Mouse (Mus musculus): ENCODE measurements around the gene Gucd1. TPM values are rescaled to one million over a fixed set of nuclear protein-coding genes. Genes with fewer than 3 reads are reported as not detected.
A peak's percentile ranks its signal among the peaks of the same experiment; 100 is the strongest.

Gucd1 gene
- total RNA-seq, 1 experiment: 11.5 TPM

DNA sequence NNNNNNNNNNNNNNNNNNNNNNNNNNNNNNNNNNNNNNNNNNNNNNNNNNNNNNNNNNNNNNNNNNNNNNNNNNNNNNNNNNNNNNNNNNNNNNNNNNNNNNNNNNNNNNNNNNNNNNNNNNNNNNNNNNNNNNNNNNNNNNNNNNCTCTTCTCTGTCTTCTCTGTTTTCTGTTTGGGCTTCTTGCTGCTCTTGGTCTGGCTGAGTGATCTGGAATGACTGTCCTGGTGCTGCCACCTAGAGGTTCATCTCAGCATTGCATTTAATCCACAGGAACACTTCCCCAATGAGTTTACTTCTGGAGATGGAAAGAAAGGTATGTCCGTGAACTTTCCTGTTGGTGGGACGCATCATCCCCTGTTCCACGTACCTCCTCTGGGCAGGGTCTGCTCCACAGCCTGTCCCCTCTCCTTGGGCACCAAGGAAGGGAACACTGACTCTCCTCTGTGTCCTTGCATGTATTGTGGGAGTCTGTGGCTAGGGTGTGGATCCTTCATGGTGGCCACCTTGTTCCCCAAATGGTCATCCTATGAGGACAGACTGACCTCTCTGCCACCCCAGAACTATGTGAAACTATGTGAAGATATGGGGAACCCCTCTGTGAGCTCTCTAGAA is 81.1 kb downstream of the Gucd1 start:
- Histone ChIP-seq H3K9ac (ENCODE audit: insufficient read depth, low read depth, low read length, poor library complexity, severe bottlenecking) (no peak overlapping the region), H3K4me3 (ENCODE audit: insufficient read depth in 1 of 2, low read depth in 1 of 2, low read length in 2 of 2, poor library complexity in 1 of 2, severe bottlenecking in 1 of 2) (no peak overlapping the region), H3K4me1 (ENCODE audit: control insufficient read depth in 2 of 2, insufficient read depth in 2 of 2, low read length in 2 of 2, poor library complexity in 1 of 2) (no peaks in the 10 kb centered on the region), H3K9me3 (ENCODE audit: control insufficient read depth, insufficient read depth, low read depth, low read length) (no peaks in the 10 kb centered on the region), H3K36me3 (ENCODE audit: control insufficient read depth, insufficient read depth, low read length, poor library complexity, severe bottlenecking) (no peaks in the 10 kb centered on the region), H3K27ac (ENCODE audit: insufficient read depth, low read depth, low read length, poor library complexity, severe bottlenecking) (no peak overlapping the region)
- in situ Hi-C loops (cut with MboI; ENCODE audit: low sequenced_read_pairs in 2 of 2, unreplicated experiment in 2 of 2): loop anchor here in 1 of 2 experiments (5.0 kb wide), 1 partner anchor 249 kb away; no protein-coding TSS in a partner anchor
- peak; percentile 77 for DNase-seq (ENCODE audit: low read depth, low spot score)
- TF ChIP-seq ZNF384 (IDR thresholded peaks at IDR 0.05; ENCODE audit: low read depth, low read length): no peak
- TF ChIP-seq ZC3H11A (IDR thresholded peaks at IDR 0.05; ENCODE audit: borderline replicate concordance, low read depth, low read length): peak; percentile 60; the same call in 1 of the 2 replicates

DNA sequence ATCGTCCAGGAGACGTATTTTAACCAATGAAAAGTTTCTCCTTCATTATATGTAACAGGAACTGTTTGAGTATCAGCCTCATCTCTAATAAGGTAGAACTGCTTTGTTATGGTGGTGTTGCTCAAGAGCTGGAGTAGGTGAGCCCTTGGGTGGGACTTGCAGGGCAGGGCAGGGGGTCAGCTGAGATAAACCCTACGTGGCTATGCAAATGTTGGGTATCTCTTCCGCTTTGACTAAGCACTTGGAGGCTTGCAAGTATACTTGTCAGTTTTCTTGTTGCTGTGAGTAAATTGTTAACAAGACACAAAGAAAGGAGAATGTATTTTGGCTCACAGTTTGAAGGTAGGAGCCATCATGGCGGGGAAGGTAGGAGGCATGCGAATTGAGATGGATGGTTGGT is 87.1 kb downstream of the Gucd1 start:
- no peak for TF ChIP-seq MAFK (IDR thresholded peaks at IDR 0.05; ENCODE audit: insufficient read depth, low read depth, low read length)
- no peak for TF ChIP-seq CHD2 (IDR thresholded peaks at IDR 0.05; ENCODE audit: low read depth, low read length)
- TF ChIP-seq ZNF384 (IDR thresholded peaks at IDR 0.05; ENCODE audit: low read depth, low read length): no peak
- no peak for TF ChIP-seq HCFC1 (IDR thresholded peaks at IDR 0.05; ENCODE audit: borderline replicate concordance, insufficient read depth, low read length)
- TF ChIP-seq ZC3H11A (IDR thresholded peaks at IDR 0.05; ENCODE audit: borderline replicate concordance, low read depth, low read length): no peak
- in situ Hi-C loops (cut with MboI; ENCODE audit: low sequenced_read_pairs in 2 of 2, unreplicated experiment in 2 of 2): no loop called here
- Histone ChIP-seq H3K9ac (ENCODE audit: insufficient read depth, low read depth, low read length, poor library complexity, severe bottlenecking) (no peak overlapping the region), H3K27ac (ENCODE audit: insufficient read depth, low read depth, low read length, poor library complexity, severe bottlenecking) (no peak overlapping the region), H3K4me1 (ENCODE audit: control insufficient read depth in 2 of 2, insufficient read depth in 2 of 2, low read length in 2 of 2, poor library complexity in 1 of 2) (0 out of 4 replicates have a peak, but pooled peaks cover 0 to 3% of the 10 kb centered on the region in 2 experiments), H3K36me3 (ENCODE audit: control insufficient read depth, insufficient read depth, low read length, poor library complexity, severe bottlenecking) (no peaks in the 10 kb centered on the region), H3K9me3 (ENCODE audit: control insufficient read depth, insufficient read depth, low read depth, low read length) (no peaks in the 10 kb centered on the region), H3K4me3 (ENCODE audit: insufficient read depth in 1 of 2, low read depth in 1 of 2, low read length in 2 of 2, poor library complexity in 1 of 2, severe bottlenecking in 1 of 2) (no peak overlapping the region)
- DNase-seq (ENCODE audit: low read depth, low spot score): no peak

DNA sequence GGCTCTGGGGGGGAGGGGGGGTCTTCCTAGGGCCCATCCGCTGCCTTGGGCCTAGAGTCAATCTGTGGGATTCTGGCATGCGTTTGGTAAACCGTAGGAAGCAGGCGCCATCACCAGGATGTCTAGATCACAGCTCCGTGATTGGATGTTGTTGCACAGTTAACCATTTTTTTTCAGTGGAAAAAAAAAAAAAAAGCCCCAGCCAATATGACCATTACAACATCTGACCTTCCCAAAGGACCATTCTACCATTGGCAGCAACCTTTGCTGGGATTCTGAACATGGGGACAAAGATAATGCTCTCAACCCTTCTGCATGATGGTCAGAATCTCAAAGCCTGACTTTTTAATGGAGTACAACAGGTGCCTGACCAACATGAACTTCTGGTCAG is 87.6 kb downstream of the Gucd1 start:
- H3K4me3 ChIP-seq (ENCODE audit: insufficient read depth in 1 of 2, low read depth in 1 of 2, low read length in 2 of 2, poor library complexity in 1 of 2, severe bottlenecking in 1 of 2): no peak overlapping the region
- no peak for DNase-seq (ENCODE audit: low read depth, low spot score)
- in situ Hi-C loops (cut with MboI; ENCODE audit: low sequenced_read_pairs in 2 of 2, unreplicated experiment in 2 of 2): no loop called here
- no peak overlapping the region for H3K9ac ChIP-seq (ENCODE audit: insufficient read depth, low read depth, low read length, poor library complexity, severe bottlenecking)
- H3K36me3 ChIP-seq (ENCODE audit: control insufficient read depth, insufficient read depth, low read length, poor library complexity, severe bottlenecking): no peaks in the 10 kb centered on the region
- no peaks in the 10 kb centered on the region for H3K9me3 ChIP-seq (ENCODE audit: control insufficient read depth, insufficient read depth, low read depth, low read length)
- no peak overlapping the region for H3K27ac ChIP-seq (ENCODE audit: insufficient read depth, low read depth, low read length, poor library complexity, severe bottlenecking)
- 0 out of 4 replicates have a peak, but pooled peaks cover 0 to 3% of the 10 kb centered on the region in 2 experiments for H3K4me1 ChIP-seq (ENCODE audit: control insufficient read depth in 2 of 2, insufficient read depth in 2 of 2, low read length in 2 of 2, poor library complexity in 1 of 2)
- TF ChIP-seq CHD2 (IDR thresholded peaks at IDR 0.05; ENCODE audit: low read depth, low read length) (no peak), ZC3H11A (IDR thresholded peaks at IDR 0.05; ENCODE audit: borderline replicate concordance, low read depth, low read length) (no peak), ZNF384 (IDR thresholded peaks at IDR 0.05; ENCODE audit: low read depth, low read length) (no peak), MAFK (IDR thresholded peaks at IDR 0.05; ENCODE audit: insufficient read depth, low read depth, low read length) (no peak), HCFC1 (IDR thresholded peaks at IDR 0.05; ENCODE audit: borderline replicate concordance, insufficient read depth, low read length) (no peak)

DNA sequence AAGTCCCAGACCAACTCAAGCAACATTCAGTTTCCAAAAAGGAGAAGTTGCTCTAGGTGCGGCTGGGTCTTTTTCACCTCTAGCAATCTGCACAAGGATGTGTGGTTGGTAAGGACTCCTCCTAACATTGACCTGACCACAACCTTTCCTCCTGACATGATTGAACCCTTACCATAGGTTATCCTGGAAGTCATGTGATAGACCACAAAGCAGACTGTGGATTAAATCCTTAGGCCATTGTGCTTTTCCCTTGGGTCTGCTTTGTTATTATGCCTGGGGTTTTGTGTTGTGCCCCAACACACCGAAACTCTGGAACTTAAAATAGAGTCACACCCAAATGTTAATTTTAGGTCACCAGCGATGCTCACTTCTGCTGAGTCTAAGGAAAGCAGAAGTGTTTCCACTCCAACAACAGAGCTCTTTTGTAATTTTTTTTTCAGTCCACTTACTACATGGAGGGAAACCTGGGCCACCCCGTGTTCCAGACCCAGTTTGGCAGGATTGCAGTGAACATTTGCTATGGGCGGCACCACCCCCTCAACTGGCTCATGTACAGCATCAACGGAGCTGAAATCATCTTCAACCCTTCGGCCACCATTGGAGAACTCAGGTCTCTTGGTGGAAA is 88.1 kb downstream of the Gucd1 start:
- H3K4me3 ChIP-seq (ENCODE audit: insufficient read depth in 1 of 2, low read depth in 1 of 2, low read length in 2 of 2, poor library complexity in 1 of 2, severe bottlenecking in 1 of 2): no peak overlapping the region
- no peak for DNase-seq (ENCODE audit: low read depth, low spot score)
- in situ Hi-C loops (cut with MboI; ENCODE audit: low sequenced_read_pairs in 2 of 2, unreplicated experiment in 2 of 2): no loop called here
- no peaks in the 10 kb centered on the region for H3K9me3 ChIP-seq (ENCODE audit: control insufficient read depth, insufficient read depth, low read depth, low read length)
- no peaks in the 10 kb centered on the region for H3K36me3 ChIP-seq (ENCODE audit: control insufficient read depth, insufficient read depth, low read length, poor library complexity, severe bottlenecking)
- no peak overlapping the region for H3K9ac ChIP-seq (ENCODE audit: insufficient read depth, low read depth, low read length, poor library complexity, severe bottlenecking)
- H3K27ac ChIP-seq (ENCODE audit: insufficient read depth, low read depth, low read length, poor library complexity, severe bottlenecking): no peak overlapping the region
- TF ChIP-seq HCFC1 (IDR thresholded peaks at IDR 0.05; ENCODE audit: borderline replicate concordance, insufficient read depth, low read length) (no peak), CHD2 (IDR thresholded peaks at IDR 0.05; ENCODE audit: low read depth, low read length) (no peak), MAFK (IDR thresholded peaks at IDR 0.05; ENCODE audit: insufficient read depth, low read depth, low read length) (no peak), ZC3H11A (IDR thresholded peaks at IDR 0.05; ENCODE audit: borderline replicate concordance, low read depth, low read length) (no peak), ZNF384 (IDR thresholded peaks at IDR 0.05; ENCODE audit: low read depth, low read length) (no peak)
- 0 out of 4 replicates have a peak, but pooled peaks cover 0 to 3% of the 10 kb centered on the region in 2 experiments for H3K4me1 ChIP-seq (ENCODE audit: control insufficient read depth in 2 of 2, insufficient read depth in 2 of 2, low read length in 2 of 2, poor library complexity in 1 of 2)
